Mouse (Mus musculus) G1E (cell line): ENCODE data around the gene Mgll.

ENCODE experiments used
- CTCF ChIP-seq: IDR thresholded peaks from 2 replicates; pipeline ENCODE4 v1.5.1; 2012; ENCODE audit warnings: low read depth, low read length, inconsistent platforms, mixed read lengths
- GATA1 ChIP-seq: IDR thresholded peaks from 2 replicates; pipeline ENCODE4 v1.6.1; 2012; ENCODE audit warnings: borderline replicate concordance, low read length, inconsistent platforms, mixed read lengths
- POLR2AphosphoS5 ChIP-seq: IDR thresholded peaks from 2 replicates; pipeline ENCODE4 v1.6.1; 2012; ENCODE audit warnings: low read depth, low read length, inconsistent platforms; ENCODE audit not compliant: insufficient replicate concordance
- TAL1 ChIP-seq: conservative IDR thresholded peaks from 2 replicates; pipeline ENCODE4 v1.6.1; 2012; ENCODE audit warnings: low read depth, low read length, inconsistent platforms, mixed read lengths

DNA sequence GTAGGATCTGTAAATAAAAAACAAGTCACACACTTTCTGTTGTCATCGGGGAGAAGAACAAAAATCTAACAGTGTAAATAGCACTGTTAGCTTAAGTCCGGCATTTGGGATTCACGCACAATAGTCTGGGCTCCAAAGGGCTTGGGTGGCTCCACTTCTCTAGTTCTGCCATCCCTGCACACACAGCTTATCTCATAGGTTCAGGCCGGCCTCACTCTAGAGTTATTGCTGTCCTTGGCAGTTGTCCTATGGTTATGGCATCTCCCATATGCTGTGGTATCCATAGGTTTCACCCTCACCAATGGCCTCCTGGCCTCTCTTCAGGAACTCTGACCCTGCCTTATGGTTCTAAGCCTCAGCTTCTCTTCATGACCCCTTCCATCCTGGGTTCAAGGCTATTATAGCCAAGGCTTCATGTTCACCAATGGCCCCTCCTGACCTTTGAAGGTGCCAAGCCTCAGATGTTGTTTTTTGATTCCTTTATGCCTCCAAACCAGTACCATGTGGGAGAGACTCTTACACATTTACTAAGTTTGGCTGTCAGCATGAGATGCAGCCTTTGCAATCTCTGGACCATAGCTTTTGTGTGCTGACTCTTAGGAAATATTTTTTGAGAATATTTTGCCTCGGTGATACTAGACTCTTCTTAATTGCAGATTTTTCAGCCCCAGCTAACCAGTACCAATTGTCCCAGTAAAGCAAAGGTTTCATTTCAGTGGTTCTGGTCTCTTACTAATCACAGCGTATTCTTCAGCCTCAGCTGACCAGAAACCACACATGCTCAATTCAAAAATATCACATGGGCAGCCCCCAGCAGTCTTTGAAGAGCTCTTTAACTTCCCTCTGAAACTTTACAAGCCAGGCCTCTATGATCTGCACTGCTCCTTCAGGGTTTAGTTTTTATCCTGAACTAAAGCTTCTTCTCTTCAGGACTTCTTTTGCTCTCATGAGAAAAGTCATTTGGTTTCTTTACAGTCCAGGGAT is 47.2 kb upstream of the Mgll start:
- TF ChIP-seq CTCF: no peak
- no peak for TF ChIP-seq GATA1
- no peak for TF ChIP-seq POLR2AphosphoS5
- no peak for TF ChIP-seq TAL1
